Mouse (Mus musculus) spleen, adult 2 months (tissue): Measurements from ENCODE around the gene Cdk13. TPM values are rescaled to one million over a fixed set of nuclear protein-coding genes. Genes with fewer than 3 reads are reported as not detected.
A peak's percentile ranks its signal among the peaks of the same experiment; 100 is the strongest.

Experiments
- DNase-seq, 2 experiments: peaks; one replicate each; pipeline versions ENCODE4 v3.0.0 to v3.0.0-alpha.2; 2012 to 2021; ENCODE audit warnings: low spot score in 2 of 2, low read depth in 1 of 2
- H3K27ac ChIP-seq: fragments of 200-500 bp; 2 replicates; pipeline ENCODE4 v1.5.1; 2012; ENCODE audit warnings: low read length, inconsistent platforms; ENCODE audit not compliant: insufficient read depth
- H3K27me3 ChIP-seq: fragments of 200-500 bp; 2 replicates; pipeline ENCODE4 v1.6.1; 2012; ENCODE audit warnings: mild to moderate bottlenecking, moderate library complexity, low read length, inconsistent platforms; ENCODE audit not compliant: control insufficient read depth, insufficient read depth
- H3K36me3 ChIP-seq: fragments of 200-500 bp; 2 replicates; pipeline ENCODE4 v1.6.1; 2012; ENCODE audit warnings: mild to moderate bottlenecking, low read length, inconsistent platforms; ENCODE audit not compliant: control insufficient read depth, insufficient read depth
- H3K4me1 ChIP-seq: fragments of 200-500 bp; 2 replicates; pipeline ENCODE4 v1.6.1; 2011; ENCODE audit warnings: inconsistent platforms; ENCODE audit not compliant: control insufficient read depth, insufficient read depth, insufficient read length
- H3K4me3 ChIP-seq: fragments of 200-500 bp; 2 replicates; pipeline ENCODE4 v1.5.1; 2011; ENCODE audit warnings: mild to moderate bottlenecking, inconsistent platforms; ENCODE audit not compliant: insufficient read depth, insufficient read length; ENCODE audit errors: extremely low read depth
- CTCF ChIP-seq: fragments of 200-500 bp; IDR thresholded peaks from 2 replicates; pipeline ENCODE4 v1.5.1; 2011; ENCODE audit warnings: mild to moderate bottlenecking, inconsistent platforms; ENCODE audit not compliant: insufficient read depth, insufficient read length, insufficient replicate concordance; ENCODE audit errors: extremely low read depth
- POLR2A ChIP-seq: fragments of 200-500 bp; IDR thresholded peaks from 2 replicates; pipeline ENCODE4 v1.6.1; 2011; ENCODE audit warnings: low read depth, low read length, inconsistent platforms
- WGBS: fragments of 180-500 bp; shearing (Covaris S2); methylation state at CpG from one replicate; pipeline ENCODE4 v1.1.7; 2018; 5-methylcytosine and 5-hydroxymethylcytosine counted together
- polyA plus RNA-seq: library from polyadenylated mRNA; depleted of rRNA; stranded (reverse); fragments of >200 nt; gene quantifications from 2 replicates; pipeline ENCODE4 v1.2.3, GENCODE M21; 2012

Cdk13 gene
- polyA plus RNA-seq, 1 experiment = 43.8 TPM

DNA sequence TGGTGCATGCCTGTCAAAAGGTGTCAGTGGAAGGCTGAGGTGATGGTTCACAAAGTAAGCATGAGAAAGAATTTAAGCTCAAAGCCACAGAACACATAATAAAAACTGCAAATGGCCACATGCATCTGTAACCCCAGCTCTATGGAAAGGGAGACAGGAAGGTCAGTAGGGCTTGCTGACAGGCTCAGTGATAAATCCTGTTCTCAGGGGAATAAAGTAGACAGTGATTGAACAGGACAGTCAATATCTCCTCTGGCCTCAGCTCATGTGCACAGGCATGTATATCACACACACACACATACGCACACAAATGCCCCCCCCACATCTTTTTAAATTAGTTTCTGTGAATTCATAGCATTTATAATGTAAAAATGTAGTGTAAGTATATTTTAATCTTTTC lies 42.5 kb downstream of the Cdk13 start:
- Histone ChIP-seq H3K27ac (no peak overlapping the region), H3K4me3 (no peak overlapping the region), H3K27me3 (no peaks in the 10 kb centered on the region), H3K36me3 (peaks cover 8% of the 10 kb centered on the region; the same call in 1 of the 2 replicates), H3K4me1 (no peaks in the 10 kb centered on the region)
- WGBS = 100% methylated on average over 1 of the region's 1 CpGs
- no peak for DNase-seq
- TF ChIP-seq CTCF = no peak
- TF ChIP-seq POLR2A = no peak

DNA sequence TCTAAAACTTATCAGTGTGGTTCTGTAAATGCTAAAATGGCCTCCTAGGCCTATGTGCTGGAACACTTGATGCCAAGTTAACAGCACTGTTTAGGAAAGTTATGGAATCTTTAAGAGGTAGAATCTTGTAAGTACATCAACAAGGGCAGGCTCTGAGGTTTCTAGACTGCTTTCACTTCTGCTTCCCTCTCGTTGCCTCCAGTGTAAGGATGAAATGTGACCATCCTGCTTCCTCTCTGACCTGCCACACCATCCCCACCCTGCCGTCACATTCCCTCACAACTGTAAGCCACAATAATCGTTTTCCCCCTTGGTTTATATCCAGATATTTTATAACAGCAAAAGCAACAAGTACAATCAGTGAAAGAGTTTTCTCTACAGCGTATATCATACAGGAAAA lies 49.9 kb downstream of the Cdk13 start:
- H3K4me1 ChIP-seq = peaks cover 2% of the 10 kb centered on the region; the same call in 1 of the 2 replicates
- WGBS = 38% methylated on average over 4 of the region's 4 CpGs
- no peak overlapping the region for H3K27ac ChIP-seq
- peaks cover 5% of the 10 kb centered on the region; the same call in 1 of the 2 replicates for H3K36me3 ChIP-seq
- H3K4me3 ChIP-seq = no peak overlapping the region
- H3K27me3 ChIP-seq = no peaks in the 10 kb centered on the region
- TF ChIP-seq CTCF (no peak), POLR2A (no peak)
- DNase-seq = peak in 1 of 2 experiments; percentile 15

DNA sequence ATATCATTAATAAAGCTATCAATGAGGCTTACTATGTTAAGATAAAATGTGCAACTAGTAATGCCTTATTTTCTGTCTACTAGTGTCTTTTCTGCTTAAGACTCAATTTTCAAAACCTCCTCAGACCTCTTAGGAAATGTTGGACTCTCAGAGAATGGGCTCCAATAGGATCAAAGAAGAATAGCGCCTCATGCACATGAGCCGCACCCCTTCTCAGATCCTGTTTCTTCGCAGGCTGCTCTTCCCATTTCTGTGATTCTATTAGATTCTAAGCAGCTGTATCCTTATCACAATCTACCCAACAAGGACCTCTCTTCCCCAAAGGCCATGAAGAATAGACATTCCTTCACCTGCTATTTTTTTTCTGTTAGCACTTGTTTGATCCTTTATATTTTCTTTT lies 76.1 kb downstream of the Cdk13 start:
- TF ChIP-seq POLR2A (no peak), CTCF (no peak)
- H3K4me3 ChIP-seq = no peak overlapping the region
- no peak overlapping the region for H3K27ac ChIP-seq
- no peak for DNase-seq
- H3K4me1 ChIP-seq = no peaks in the 10 kb centered on the region
- WGBS = 89% methylated on average over 3 of the region's 3 CpGs
- H3K36me3 ChIP-seq = peaks cover 12% of the 10 kb centered on the region
- no peaks in the 10 kb centered on the region for H3K27me3 ChIP-seq

DNA sequence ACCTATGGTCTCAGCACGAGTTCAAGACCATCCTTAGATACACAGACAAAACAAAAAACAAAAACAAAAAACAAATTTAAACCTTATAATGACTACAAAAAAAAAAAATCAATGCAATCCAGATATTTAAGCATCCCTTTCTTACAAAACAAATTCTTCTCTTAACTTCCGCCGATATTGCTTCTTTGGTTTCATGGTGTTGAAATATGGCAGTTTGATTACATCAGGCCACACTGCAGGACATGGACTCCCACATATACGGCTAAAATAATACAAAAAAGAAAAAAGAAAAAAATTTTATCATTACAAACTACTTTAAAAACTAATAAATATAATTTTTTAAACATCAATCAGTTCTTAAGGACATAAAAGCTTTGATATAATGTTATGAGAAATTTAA lies 77.0 kb downstream of the Cdk13 start:
- peaks cover 14% of the 10 kb centered on the region for H3K36me3 ChIP-seq
- no peak for DNase-seq
- no peaks in the 10 kb centered on the region for H3K4me1 ChIP-seq
- 86% methylated on average over 4 of the region's 4 CpGs for WGBS
- no peak overlapping the region for H3K4me3 ChIP-seq
- H3K27ac ChIP-seq = no peak overlapping the region
- no peak for TF ChIP-seq CTCF
- no peak for TF ChIP-seq POLR2A
- H3K27me3 ChIP-seq = no peaks in the 10 kb centered on the region

DNA sequence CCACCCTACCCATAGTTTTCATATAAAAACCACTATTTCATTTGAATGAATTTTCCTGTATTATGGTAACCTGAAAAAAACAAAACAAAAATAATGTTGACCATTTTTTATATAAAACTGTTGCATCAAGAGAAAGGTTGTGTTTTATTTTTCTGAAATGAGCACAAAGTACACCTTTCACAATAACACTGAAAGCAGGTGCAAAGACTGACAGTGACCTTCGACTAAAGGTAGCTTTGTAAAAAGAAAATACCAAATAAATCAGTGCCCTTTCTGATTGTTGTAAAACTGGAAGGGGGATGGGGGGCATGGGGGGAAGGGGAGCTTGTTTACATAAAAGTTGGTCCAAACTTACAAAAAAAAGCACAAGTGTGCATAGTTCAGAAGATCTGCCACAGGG lies 87.5 kb downstream of the Cdk13 start:
- WGBS = 97% methylated on average over 1 of the region's 1 CpGs
- H3K27ac ChIP-seq = no peak overlapping the region

DNA sequence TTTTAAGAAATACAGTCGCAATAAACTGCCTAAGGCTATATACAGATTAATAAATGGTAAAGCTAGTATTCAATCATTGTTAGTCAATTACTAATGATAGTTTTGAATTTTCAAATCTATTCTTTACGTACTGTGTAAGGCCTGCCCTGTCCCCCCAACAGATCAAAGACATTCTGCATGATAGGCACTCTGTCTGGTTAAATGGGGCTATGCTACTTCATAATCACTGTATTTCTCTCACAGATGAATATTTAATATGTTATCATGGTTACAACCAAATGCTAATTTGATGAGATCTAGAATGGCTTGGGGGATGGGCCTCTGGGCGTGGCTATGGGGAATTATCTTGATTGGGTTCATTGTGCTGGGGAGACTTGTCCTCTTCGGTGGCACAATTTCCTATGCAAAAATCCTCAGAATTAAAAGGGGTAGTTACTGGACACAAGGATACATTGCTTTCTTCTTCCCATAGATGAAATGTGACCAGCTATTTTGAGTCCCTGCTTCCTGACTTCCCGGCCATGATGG lies 96.0 kb downstream of the Cdk13 start:
- 91% methylated on average over 5 of the region's 5 CpGs for WGBS
- Histone ChIP-seq H3K27ac (no peak overlapping the region), H3K27me3 (no peaks in the 10 kb centered on the region), H3K4me3 (no peak overlapping the region), H3K36me3 (no peaks in the 10 kb centered on the region; the same call in 1 of the 2 replicates), H3K4me1 (no peaks in the 10 kb centered on the region)
- TF ChIP-seq CTCF (no peak), POLR2A (no peak)
- DNase-seq = no peak

More for the DNA sequence above, 87.5 kb downstream of the Cdk13 start:
- TF ChIP-seq CTCF (no peak), POLR2A (no peak)
- no peak for DNase-seq
- Histone ChIP-seq H3K36me3 (peaks cover 24% of the 10 kb centered on the region), H3K4me1 (no peaks in the 10 kb centered on the region), H3K4me3 (no peak overlapping the region), H3K27me3 (no peaks in the 10 kb centered on the region)

DNA sequence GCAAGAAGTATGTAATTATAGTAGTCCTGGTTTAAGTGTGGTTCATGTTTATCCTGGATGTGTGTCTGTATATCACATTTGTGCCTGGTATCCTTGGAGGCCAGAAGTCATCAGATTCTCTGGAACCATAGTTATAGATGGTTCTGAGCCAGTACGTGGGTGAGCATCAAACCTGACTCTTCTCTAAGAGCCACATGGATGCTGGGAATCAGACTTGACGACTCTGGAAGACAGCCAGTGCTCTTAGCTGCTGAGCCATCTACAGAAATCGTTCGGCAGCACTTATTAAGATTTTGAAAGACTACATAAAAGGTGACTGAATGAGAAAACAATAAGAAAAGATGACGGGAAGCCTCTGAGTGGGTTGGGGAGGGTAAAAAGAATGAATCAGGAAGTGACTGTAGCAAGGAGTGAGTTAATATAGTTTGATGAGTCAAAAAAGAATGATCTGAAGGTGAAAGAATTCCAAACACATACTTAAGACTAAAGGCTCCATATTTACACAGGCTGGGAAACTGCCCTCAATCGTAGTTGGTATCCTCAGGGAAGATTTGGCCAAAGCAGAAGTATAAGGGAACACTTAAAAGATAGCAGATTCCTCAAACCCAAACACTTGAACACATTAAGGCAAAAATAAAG lies 99.6 kb downstream of the Cdk13 start:
- 87% methylated on average over 6 of the region's 6 CpGs for WGBS
- Histone ChIP-seq H3K4me3 (no peak overlapping the region), H3K4me1 (no peaks in the 10 kb centered on the region), H3K27ac (no peak overlapping the region), H3K27me3 (no peaks in the 10 kb centered on the region), H3K36me3 (no peaks in the 10 kb centered on the region; the same call in 1 of the 2 replicates)
- DNase-seq = no peak
- TF ChIP-seq CTCF = no peak
- TF ChIP-seq POLR2A = no peak
